Mouse (Mus musculus): ENCODE data around the gene Fam107b. TPM values are rescaled to one million over a fixed set of nuclear protein-coding genes. Genes with fewer than 3 reads are reported as not detected.

The Fam107b gene
- polyA plus RNA-seq, 1 experiment from 2014 or later, result 44.6 TPM

DNA sequence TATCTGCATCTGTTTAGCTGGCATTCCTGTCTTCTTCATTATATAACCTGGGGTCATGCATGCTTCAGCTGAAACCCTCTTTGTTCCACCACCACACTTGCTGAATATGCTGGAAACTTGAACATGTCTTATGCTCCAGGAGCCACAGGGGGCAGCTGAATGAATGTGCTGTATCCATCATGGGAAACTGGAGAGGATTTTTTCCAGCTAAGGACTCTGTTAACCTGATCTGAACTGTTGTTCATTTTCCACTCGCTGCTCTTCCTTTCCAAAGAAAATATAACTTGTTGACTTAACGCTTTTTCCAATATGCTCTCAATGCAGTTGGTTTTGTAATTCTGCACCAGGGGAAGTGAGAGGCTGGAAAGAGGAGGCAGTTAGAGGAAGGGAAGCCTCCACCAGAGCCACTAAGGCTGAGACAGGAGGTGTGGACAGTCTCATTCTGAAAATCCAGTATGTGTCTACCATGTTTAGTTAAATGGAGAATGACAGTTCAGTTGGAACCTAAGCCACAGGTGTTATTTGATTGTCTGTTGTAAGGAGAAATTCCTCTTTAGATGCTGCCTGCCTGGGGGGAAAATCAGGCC is 9.1 kb downstream of the Fam107b start:
- Histone ChIP-seq H3K4me2 (replicated peaks) (no peak overlapping the region), H3K9me3 (no peaks in the 10 kb centered on the region), H3K4me1 (no peaks in the 10 kb centered on the region), H3K27me3 (no peaks in the 10 kb centered on the region), H3K4me3 (no peak overlapping the region), H3K36me3 (no peaks in the 10 kb centered on the region), H3K27ac (replicated peaks) (no peak overlapping the region), H3K9ac (replicated peaks) (no peak overlapping the region)
- ATAC-seq (ENCODE audit: low FRiP score, low read depth), result no peak
- 80% methylated on average over 2 of the region's 2 CpGs for WGBS

- H3K4me1 ChIP-seq, result no peaks in the 10 kb centered on the region
- H3K36me3 ChIP-seq, result no peaks in the 10 kb centered on the region
- H3K27ac ChIP-seq (replicated peaks), result no peak overlapping the region
- H3K9me3 ChIP-seq, result no peaks in the 10 kb centered on the region
- no peaks in the 10 kb centered on the region for H3K27me3 ChIP-seq
- H3K4me3 ChIP-seq, result no peak overlapping the region
- no peak overlapping the region for H3K4me2 ChIP-seq (replicated peaks)
- no peak for ATAC-seq (ENCODE audit: low FRiP score, low read depth)
- WGBS, result 74% methylated on average over 2 of the region's 2 CpGs
- H3K9ac ChIP-seq (replicated peaks), result no peak overlapping the region
These were observed 12.5 kb downstream of the Fam107b start for GRCm38 (mm10) chr2:3582830-3583229.

- no peaks in the 10 kb centered on the region for H3K27me3 ChIP-seq
- no peak overlapping the region for H3K4me2 ChIP-seq (replicated peaks)
- H3K27ac ChIP-seq (replicated peaks), result no peak overlapping the region
- H3K9me3 ChIP-seq, result no peaks in the 10 kb centered on the region
- H3K9ac ChIP-seq (replicated peaks), result no peak overlapping the region
- no peaks in the 10 kb centered on the region for H3K36me3 ChIP-seq
- H3K4me3 ChIP-seq, result no peak overlapping the region
- ATAC-seq (ENCODE audit: low FRiP score, low read depth), result no peak
- H3K4me1 ChIP-seq, result no peaks in the 10 kb centered on the region
- 84% methylated on average over 3 of the region's 3 CpGs for WGBS
These were observed 15.0 kb downstream of the Fam107b start for GRCm38 (mm10) chr2:3585231-3585783.

DNA sequence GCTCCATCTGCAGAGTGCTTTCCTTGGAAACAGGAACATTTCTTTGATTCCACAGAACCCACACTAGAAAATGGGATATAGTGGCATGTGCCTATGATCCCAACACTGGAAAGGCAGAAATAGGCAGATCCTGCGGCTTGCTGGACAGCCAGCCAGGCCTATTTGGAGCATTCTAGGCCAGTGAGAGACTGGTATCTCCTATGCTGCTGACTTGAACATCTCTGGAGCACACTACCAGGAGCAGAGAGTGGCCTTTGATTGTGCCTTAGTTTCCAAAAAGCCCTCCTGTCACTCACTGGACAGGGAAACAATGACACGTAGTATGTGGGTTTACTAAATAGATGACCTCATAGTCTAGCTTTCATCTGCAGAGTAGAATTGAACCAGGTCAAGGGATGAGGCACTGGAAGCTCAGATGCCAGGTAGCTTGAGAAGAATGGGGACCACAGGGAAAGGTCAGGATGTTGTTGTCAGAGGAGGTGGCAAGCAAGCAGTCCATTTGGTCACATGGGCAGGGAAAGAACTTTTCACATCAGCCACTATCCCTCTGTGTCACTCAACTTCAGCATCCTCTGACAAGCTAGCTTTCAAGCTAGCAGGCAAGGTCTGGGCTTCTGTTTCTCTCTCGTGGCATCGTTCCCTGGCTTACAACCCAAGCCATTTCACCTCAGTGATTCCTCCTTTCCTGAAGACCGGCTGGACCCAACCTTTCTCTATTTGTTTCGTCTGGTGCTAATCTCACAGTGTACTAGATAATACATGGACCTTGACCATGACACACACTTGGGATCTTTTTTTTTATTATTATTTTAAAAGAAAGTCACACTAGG is 20.0 kb downstream of the Fam107b start:
- no peaks in the 10 kb centered on the region for H3K36me3 ChIP-seq
- ATAC-seq (ENCODE audit: low FRiP score, low read depth), result no peak
- no peak overlapping the region for H3K27ac ChIP-seq (replicated peaks)
- H3K4me1 ChIP-seq, result no peaks in the 10 kb centered on the region
- H3K4me3 ChIP-seq, result no peak overlapping the region
- 83% methylated on average over 6 of the region's 6 CpGs for WGBS
- H3K27me3 ChIP-seq, result no peaks in the 10 kb centered on the region
- no peak overlapping the region for H3K4me2 ChIP-seq (replicated peaks)
- no peak overlapping the region for H3K9ac ChIP-seq (replicated peaks)
- H3K9me3 ChIP-seq, result 0 out of 2 replicates have a peak, but pooled peaks cover 4% of the 10 kb centered on the region

DNA sequence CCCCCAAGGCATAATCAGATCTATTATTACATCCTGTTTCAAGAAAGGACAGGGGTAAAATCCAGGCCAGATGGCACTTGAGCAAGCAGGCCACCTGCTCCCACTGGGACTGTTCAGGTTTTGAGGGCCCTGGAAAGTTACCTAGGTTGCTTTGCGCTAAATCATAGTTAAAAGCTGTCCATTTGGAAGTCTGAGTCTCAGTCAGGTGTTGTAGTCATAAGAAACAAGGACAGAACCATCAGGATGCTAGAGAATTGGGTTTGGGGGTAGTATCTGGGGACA is 20.6 kb downstream of the Fam107b start:
- no peaks in the 10 kb centered on the region for H3K4me1 ChIP-seq
- H3K27ac ChIP-seq (replicated peaks), result no peak overlapping the region
- no peak overlapping the region for H3K4me2 ChIP-seq (replicated peaks)
- H3K9ac ChIP-seq (replicated peaks), result no peak overlapping the region
- no peaks in the 10 kb centered on the region for H3K27me3 ChIP-seq
- WGBS, result 92% methylated on average over 1 of the region's 1 CpGs
- no peak overlapping the region for H3K4me3 ChIP-seq
- ATAC-seq (ENCODE audit: low FRiP score, low read depth), result no peak
- 0 out of 2 replicates have a peak, but pooled peaks cover 4% of the 10 kb centered on the region for H3K9me3 ChIP-seq
- no peaks in the 10 kb centered on the region for H3K36me3 ChIP-seq

- Histone ChIP-seq H3K36me3 (no peaks in the 10 kb centered on the region), H3K27me3 (no peaks in the 10 kb centered on the region), H3K9me3 (0 out of 2 replicates have a peak, but pooled peaks cover 4% of the 10 kb centered on the region), H3K4me1 (no peaks in the 10 kb centered on the region), H3K27ac (replicated peaks) (no peak overlapping the region), H3K4me3 (no peak overlapping the region), H3K9ac (replicated peaks) (no peak overlapping the region), H3K4me2 (replicated peaks) (no peak overlapping the region)
- ATAC-seq (ENCODE audit: low FRiP score, low read depth), result no peak
- WGBS, result 75% methylated on average over 2 of the region's 2 CpGs
These were observed 24.5 kb downstream of the Fam107b start for GRCm38 (mm10) chr2:3594663-3595318.

DNA sequence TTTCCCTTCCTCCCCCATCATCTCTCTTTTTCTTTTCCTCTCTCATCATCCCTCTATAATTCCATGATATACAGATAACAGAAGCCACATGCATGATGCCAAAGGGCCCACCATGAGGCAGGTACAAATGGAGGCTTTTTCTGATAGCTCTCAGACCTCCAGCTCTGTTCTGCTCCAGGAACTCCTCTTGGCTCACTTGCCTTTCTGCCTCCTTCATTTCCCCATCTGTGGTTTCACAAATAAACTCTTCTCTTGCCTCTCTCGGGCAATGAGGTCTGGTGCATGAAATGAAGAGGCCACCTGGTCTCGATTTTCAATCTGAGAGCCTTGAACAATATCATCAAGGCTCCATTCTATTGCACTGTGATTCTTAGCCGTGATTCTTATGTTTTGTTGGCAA is 30.1 kb downstream of the Fam107b start:
- WGBS, result 82% methylated on average over 3 of the region's 3 CpGs
- Histone ChIP-seq H3K9me3 (no peaks in the 10 kb centered on the region), H3K4me1 (no peaks in the 10 kb centered on the region), H3K27ac (replicated peaks) (no peak overlapping the region), H3K4me2 (replicated peaks) (no peak overlapping the region), H3K9ac (replicated peaks) (no peak overlapping the region), H3K27me3 (no peaks in the 10 kb centered on the region), H3K36me3 (no peaks in the 10 kb centered on the region), H3K4me3 (no peak overlapping the region)
- no peak for ATAC-seq (ENCODE audit: low FRiP score, low read depth)

DNA sequence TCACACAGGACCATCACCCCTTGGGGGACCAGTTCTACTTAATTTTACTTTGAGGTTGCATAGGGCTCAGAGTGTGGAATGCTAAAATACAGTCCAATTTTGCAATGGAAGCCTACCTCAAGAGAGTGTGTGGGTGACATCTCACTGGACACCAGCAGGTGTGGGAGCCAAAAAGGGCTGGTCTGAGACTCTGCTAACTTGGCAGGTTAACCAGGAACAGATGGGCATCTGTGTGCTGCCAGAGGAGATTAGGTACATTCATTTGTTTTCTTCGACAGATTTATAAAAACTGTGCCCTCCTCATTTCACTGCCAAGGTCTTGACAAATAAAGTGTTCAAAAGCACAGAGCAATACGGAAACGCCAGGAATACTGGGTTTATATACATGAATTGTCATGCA is 32.3 kb downstream of the Fam107b start:
- no peaks in the 10 kb centered on the region for H3K9me3 ChIP-seq
- no peaks in the 10 kb centered on the region for H3K27me3 ChIP-seq
- ATAC-seq (ENCODE audit: low FRiP score, low read depth), result no peak
- no peaks in the 10 kb centered on the region for H3K36me3 ChIP-seq
- H3K4me2 ChIP-seq (replicated peaks), result no peak overlapping the region
- H3K9ac ChIP-seq (replicated peaks), result no peak overlapping the region
- H3K4me3 ChIP-seq, result no peak overlapping the region
- 90% methylated on average over 3 of the region's 3 CpGs for WGBS
- no peak overlapping the region for H3K27ac ChIP-seq (replicated peaks)
- H3K4me1 ChIP-seq, result no peaks in the 10 kb centered on the region

DNA sequence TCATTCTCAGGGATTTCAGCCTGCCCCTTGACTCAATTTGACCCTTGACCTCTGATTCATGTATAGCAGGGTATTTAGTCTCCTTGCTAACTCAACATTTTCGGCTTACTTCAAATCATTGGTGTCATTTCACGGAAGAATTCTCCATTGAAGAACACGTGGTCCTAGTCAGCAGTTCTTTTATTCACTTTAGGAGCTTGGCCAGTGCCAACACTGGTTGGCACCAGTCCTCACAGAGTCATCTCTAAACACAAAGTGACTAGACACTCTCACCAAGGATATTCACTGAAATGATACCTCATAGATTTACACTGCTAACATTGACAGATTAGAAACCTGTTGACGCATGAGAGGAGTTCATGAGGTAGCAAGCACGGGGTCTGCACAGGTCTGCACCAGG is 32.9 kb downstream of the Fam107b start:
- H3K4me2 ChIP-seq (replicated peaks), result no peak overlapping the region
- no peak overlapping the region for H3K4me3 ChIP-seq
- no peak overlapping the region for H3K27ac ChIP-seq (replicated peaks)
- no peaks in the 10 kb centered on the region for H3K27me3 ChIP-seq
- H3K9ac ChIP-seq (replicated peaks), result no peak overlapping the region
- no peaks in the 10 kb centered on the region for H3K36me3 ChIP-seq
- WGBS, result 89% methylated on average over 5 of the region's 5 CpGs
- ATAC-seq (ENCODE audit: low FRiP score, low read depth), result no peak
- no peaks in the 10 kb centered on the region for H3K9me3 ChIP-seq
- no peaks in the 10 kb centered on the region for H3K4me1 ChIP-seq

DNA sequence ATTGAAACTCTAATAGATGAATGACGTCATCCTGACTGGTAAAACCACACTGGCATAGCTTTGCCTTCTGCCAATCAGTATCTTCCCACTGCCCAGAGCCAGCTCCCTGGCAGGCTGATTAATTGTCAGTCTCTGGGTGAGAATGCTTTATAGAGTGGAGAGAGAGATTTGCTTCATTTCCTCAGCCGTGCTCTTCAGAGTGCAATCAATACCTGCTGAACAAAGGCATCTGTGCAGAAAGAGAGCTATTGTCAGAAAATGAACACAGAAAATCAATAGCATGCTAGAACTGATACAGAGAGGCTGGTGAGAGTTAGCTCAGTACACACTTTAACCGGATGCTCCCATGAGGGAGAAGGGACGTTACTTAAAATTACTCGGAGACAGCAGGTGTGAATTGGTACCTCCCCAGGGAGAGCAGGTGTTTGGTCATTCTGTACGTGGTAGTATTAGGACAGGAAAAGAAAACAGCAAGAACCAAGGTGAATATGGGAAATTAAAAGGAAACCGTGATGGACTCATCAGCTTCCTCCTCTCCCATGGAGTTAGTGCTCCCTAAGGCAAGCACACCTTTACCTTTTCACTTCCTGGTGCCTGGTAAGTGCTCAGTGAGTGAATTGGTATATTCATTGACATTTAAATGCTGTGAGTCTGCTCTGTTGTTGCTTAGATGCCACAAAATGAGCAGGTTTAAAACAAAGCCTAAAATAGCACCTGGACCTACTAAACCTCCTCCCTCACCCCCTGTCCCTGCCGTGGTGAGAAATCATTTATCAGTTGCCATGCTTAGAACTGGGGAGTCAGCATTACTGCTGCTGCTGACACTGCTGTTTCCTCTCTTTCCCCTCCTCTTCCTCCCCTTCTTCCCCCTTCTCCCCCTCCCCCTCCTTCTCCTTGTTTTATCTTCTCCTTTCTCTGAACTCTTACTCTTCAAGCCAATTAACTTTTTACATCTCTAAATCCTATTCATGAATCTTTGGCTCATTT is 38.9 kb downstream of the Fam107b start:
- ATAC-seq (ENCODE audit: low FRiP score, low read depth), result no peak
- H3K36me3 ChIP-seq, result no peaks in the 10 kb centered on the region
- WGBS, result 57% methylated on average over 8 of the region's 8 CpGs

GRCm38 (mm10) chr2:3618446-3618845 is 48.2 kb downstream of the Fam107b start:
- Histone ChIP-seq H3K27me3 (no peaks in the 10 kb centered on the region), H3K9ac (replicated peaks) (no peak overlapping the region), H3K4me2 (replicated peaks) (no peak overlapping the region), H3K27ac (replicated peaks) (no peak overlapping the region), H3K36me3 (no peaks in the 10 kb centered on the region), H3K4me3 (no peak overlapping the region), H3K9me3 (no peaks in the 10 kb centered on the region), H3K4me1 (no peaks in the 10 kb centered on the region)
- 85% methylated on average over 1 of the region's 1 CpGs for WGBS
- ATAC-seq (ENCODE audit: low FRiP score, low read depth), result no peak

More for the DNA sequence above, 38.9 kb downstream of the Fam107b start:
- no peaks in the 10 kb centered on the region for H3K4me1 ChIP-seq
- no peak overlapping the region for H3K9ac ChIP-seq (replicated peaks)
- no peaks in the 10 kb centered on the region for H3K9me3 ChIP-seq
- no peak overlapping the region for H3K4me2 ChIP-seq (replicated peaks)
- no peaks in the 10 kb centered on the region for H3K27me3 ChIP-seq
- no peak overlapping the region for H3K27ac ChIP-seq (replicated peaks)
- H3K4me3 ChIP-seq, result no peak overlapping the region
